ENCODE assay signal across 9 mouse cellular contexts in the genomic region with DNA sequence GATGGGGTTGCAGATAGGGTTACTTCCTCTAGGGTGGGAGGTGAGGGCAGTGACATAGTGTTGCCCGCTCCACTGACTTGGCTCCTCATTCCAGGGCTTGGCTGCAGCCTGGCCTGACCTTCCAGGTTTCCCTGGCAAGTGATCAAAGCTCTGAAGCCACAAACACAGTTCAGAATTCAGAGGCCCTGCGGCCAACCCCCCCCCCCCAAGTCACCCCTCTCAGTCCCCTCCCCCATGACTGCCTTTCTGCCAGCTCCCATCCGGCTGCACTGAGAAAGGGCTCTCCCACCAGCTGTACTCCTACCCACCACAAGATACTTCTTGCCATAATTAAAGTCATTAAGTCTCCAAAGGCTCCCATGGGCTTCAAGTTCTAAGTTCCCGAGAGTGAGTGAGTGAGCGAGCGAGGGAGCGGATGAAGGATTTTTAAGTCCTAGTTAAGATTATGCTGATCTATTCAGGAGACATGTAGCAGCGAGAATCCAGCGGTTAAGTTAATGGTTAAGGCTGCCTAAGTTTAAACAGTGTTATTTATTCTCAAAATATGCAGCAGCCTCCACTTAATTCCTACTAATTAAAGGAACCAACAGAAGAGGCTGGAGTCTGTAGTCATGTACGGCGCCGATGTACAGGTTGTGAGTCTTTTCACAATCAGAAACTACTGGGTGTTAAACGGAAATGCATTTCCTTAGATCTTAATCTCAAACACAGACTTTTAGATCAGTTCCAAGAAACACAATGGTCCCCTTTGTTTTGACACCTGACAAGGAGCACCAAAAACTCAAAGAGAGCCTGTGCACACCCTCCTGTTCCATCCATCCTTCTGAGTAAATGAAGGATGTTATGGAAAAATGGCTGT. TPM values are rescaled to one million over a fixed set of nuclear protein-coding genes. Genes with fewer than 3 reads are reported as not detected.
DNase-seq lines count a peak whose midpoint lies in the region; ATAC-seq and TF ChIP-seq lines count a peak whose summit lies in the region.
"Had no signal": no experiment of that assay in that cellular context is flagged by ENCODE, and none has a peak within 500 bp of the region (broad histone marks: within the 10 kb centered on the region; RNA-seq: fewer than 3 reads in every experiment).

No protein-coding gene starts in this region.

- H3K4me3 ChIP-seq in hindbrain, embryonic 10.5 days = no peak overlapping the region
- no peak overlapping the region for H3K4me3 ChIP-seq in hindbrain, embryonic 12.5 days
- H3K4me3 ChIP-seq in cortical plate, adult 2 months (ENCODE audit: insufficient read depth, low read length) = no peak overlapping the region
- 0 out of 2 replicates have a peak overlapping the region, but pooled peaks have one; percentile 1 for H3K4me3 ChIP-seq in limb, embryonic 12.5 days (replicated peaks)
- no peak overlapping the region for H3K4me3 ChIP-seq in midbrain, embryonic 15.5 days
- H3K4me3 ChIP-seq: megakaryocyte, embryonic 14.5 days had no signal

- DNase-seq in hindbrain, embryonic 10.5 days (ENCODE audit: low spot score) = peak; percentile 69
- DNase-seq in heart, postnatal 10 days = peak; percentile 69 to 80
- no peak for DNase-seq in spleen, adult 18-20 months
- no peak for DNase-seq in layer of hippocampus, adult 11-12 months (ENCODE audit: low spot score)

- TF ChIP-seq CTCF in cortical plate, adult 2 months (IDR thresholded peaks at IDR 0.05; ENCODE audit: extremely low read depth, insufficient read depth, low read length) = no peak

- ATAC-seq in hindbrain, embryonic 12.5 days (ENCODE audit: low FRiP score) = no peak
- peak; percentile 79 for ATAC-seq in limb, embryonic 12.5 days (ENCODE audit: insufficient number of reproducible peaks, insufficient read depth, low FRiP score, low TSS enrichment, low read depth)
- ATAC-seq in midbrain, embryonic 15.5 days (replicated peaks) = no peak

- H3K9me3 ChIP-seq in hindbrain, embryonic 10.5 days = no peaks in the 10 kb centered on the region
- no peaks in the 10 kb centered on the region for H3K9me3 ChIP-seq in hindbrain, embryonic 12.5 days (replicated peaks)
- H3K9me3 ChIP-seq in limb, embryonic 12.5 days = no peaks in the 10 kb centered on the region
- H3K9me3 ChIP-seq in midbrain, embryonic 15.5 days = no peaks in the 10 kb centered on the region
- H3K9me3 ChIP-seq: megakaryocyte, embryonic 14.5 days had no signal

- TF ChIP-seq POLR2A in cortical plate, adult 2 months (IDR thresholded peaks at IDR 0.05; ENCODE audit: extremely low read depth, insufficient read depth, low read length) = no peak

- no peaks in the 10 kb centered on the region for H3K36me3 ChIP-seq in hindbrain, embryonic 10.5 days
- no peaks in the 10 kb centered on the region for H3K36me3 ChIP-seq in hindbrain, embryonic 12.5 days
- H3K36me3 ChIP-seq in limb, embryonic 12.5 days = no peaks in the 10 kb centered on the region
- H3K36me3 ChIP-seq in midbrain, embryonic 15.5 days (replicated peaks) = no peaks in the 10 kb centered on the region

- H3K27ac ChIP-seq in hindbrain, embryonic 10.5 days = peak overlapping the region; percentile 64
- H3K27ac ChIP-seq in hindbrain, embryonic 12.5 days = no peak overlapping the region
- H3K27ac ChIP-seq in cortical plate, adult 2 months (ENCODE audit: insufficient read depth, low read length) = 0 out of 2 replicates have a peak overlapping the region, but pooled peaks have one; percentile 76
- H3K27ac ChIP-seq in limb, embryonic 12.5 days = peak overlapping the region; percentile 67
- no peak overlapping the region for H3K27ac ChIP-seq in midbrain, embryonic 15.5 days

- WGBS in hindbrain, embryonic 10.5 days = 36% methylated on average over 13 of the region's 13 CpGs
- 45% methylated on average over 13 of the region's 13 CpGs for WGBS in hindbrain, embryonic 12.5 days
- 18% methylated on average over 13 of the region's 13 CpGs for WGBS in limb, embryonic 12.5 days
- WGBS in midbrain, embryonic 15.5 days = 26% methylated on average over 13 of the region's 13 CpGs

- peaks cover 33% of the 10 kb centered on the region for H3K4me1 ChIP-seq in hindbrain, embryonic 10.5 days (replicated peaks)
- H3K4me1 ChIP-seq in hindbrain, embryonic 12.5 days = peaks cover 18% of the 10 kb centered on the region
- peaks cover 2% of the 10 kb centered on the region; the same call in 1 of the 2 replicates for H3K4me1 ChIP-seq in cortical plate, adult 2 months (ENCODE audit: control insufficient read depth, insufficient read depth, low read length)
- peaks cover 41% of the 10 kb centered on the region for H3K4me1 ChIP-seq in limb, embryonic 12.5 days (replicated peaks)
- peaks cover 18% of the 10 kb centered on the region for H3K4me1 ChIP-seq in midbrain, embryonic 15.5 days

- H3K4me2 ChIP-seq in hindbrain, embryonic 12.5 days (replicated peaks) = no peak overlapping the region
- H3K4me2 ChIP-seq in limb, embryonic 12.5 days = peak overlapping the region; percentile 48
- 0 out of 2 replicates have a peak overlapping the region, but pooled peaks have one; percentile 2 for H3K4me2 ChIP-seq in midbrain, embryonic 15.5 days

- H3K9ac ChIP-seq in hindbrain, embryonic 12.5 days = no peak overlapping the region
- 0 out of 2 replicates have a peak overlapping the region, but pooled peaks have one; percentile 18 for H3K9ac ChIP-seq in limb, embryonic 12.5 days (replicated peaks)
- no peak overlapping the region for H3K9ac ChIP-seq in midbrain, embryonic 15.5 days

- H3K27me3 ChIP-seq in hindbrain, embryonic 10.5 days (ENCODE audit: insufficient read depth, poor library complexity, severe bottlenecking) = no peaks in the 10 kb centered on the region
- H3K27me3 ChIP-seq in hindbrain, embryonic 12.5 days = no peaks in the 10 kb centered on the region
- no peaks in the 10 kb centered on the region for H3K27me3 ChIP-seq in limb, embryonic 12.5 days
- H3K27me3 ChIP-seq in midbrain, embryonic 15.5 days (replicated peaks) = no peaks in the 10 kb centered on the region

- intact Hi-C loops in heart, postnatal 10 days (cut with DNase I) = no loop called here

RNA-seq across cellular contexts. Expression of a gene that starts 36.0 kb away (rescaled TPM):
- polyA plus RNA-seq in hindbrain, embryonic 10.5 days (2016; fragmentation: Nextera tagmentation; extraction: Ambion mirVana) = 12.1 and 12.8 TPM in 2 replicates
- 17.8 and 18.1 TPM in 2 replicates for polyA plus RNA-seq in hindbrain, embryonic 12.5 days (2016; fragmentation: Nextera tagmentation; extraction: Ambion mirVana)
- 10.4 and 10.6 TPM in 2 replicates for polyA plus RNA-seq in cortical plate, adult 2 months (2012; rRNA removed)
- total RNA-seq in heart, postnatal 10 days (2021) = 10 to 100 TPM; 73.4 to 80.7 TPM
- polyA plus RNA-seq in limb, embryonic 12.5 days (2016; fragmentation: Nextera tagmentation; extraction: Ambion mirVana) = 24.2 and 26.2 TPM in 2 replicates
- 5.2 and 6.0 TPM in 2 replicates for polyA plus RNA-seq in midbrain, embryonic 15.5 days (2015; fragmentation: Nextera tagmentation; extraction: Ambion mirVana)

Comparison
In these comparisons a context has a peak if more than half of its experiments do, and no peak if none do; other contexts are left out.
1. H3K27ac ChIP-seq: peak in hindbrain, embryonic 10.5 days (single experiment), cortical plate, adult 2 months (single experiment) and limb, embryonic 12.5 days (single experiment); none in hindbrain, embryonic 12.5 days (single experiment) and midbrain, embryonic 15.5 days (single experiment).
2. DNase-seq: peak in hindbrain, embryonic 10.5 days (single experiment) and heart, postnatal 10 days (2 of 2); none in spleen, adult 18-20 months (0 of 2) and layer of hippocampus, adult 11-12 months (single experiment).